Mouse (Mus musculus): ENCODE measurements at regions not wholly inside any gene's neighbourhood (a gene's known extent, or its start where the extent isn't known, plus 50 kb on each side); places are given as distances from the start of the nearest gene placed in this dataset.

DNA sequence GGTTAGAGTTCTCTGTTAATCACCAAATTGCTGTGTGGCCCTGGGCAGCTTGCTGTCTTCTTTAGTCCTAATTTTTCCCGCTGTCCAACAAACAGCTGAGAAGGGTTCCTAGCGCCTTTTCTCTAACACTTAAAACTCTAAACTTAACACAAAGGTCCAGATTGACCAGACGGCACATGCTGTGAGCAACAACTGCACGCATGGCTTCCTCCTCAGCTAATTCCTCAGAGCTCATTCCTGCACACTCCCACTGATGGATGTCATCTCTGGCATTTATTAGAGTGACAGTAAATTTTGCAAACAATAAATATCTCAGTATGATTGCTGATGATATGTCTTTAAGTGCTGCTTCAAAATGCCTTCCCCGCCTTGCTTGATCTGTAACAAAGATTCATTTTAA lies 2007.5 kb upstream of the Lrrc6 start:
- Histone ChIP-seq H3K4me3 (no peak overlapping the region), H3K4me2 (no peak overlapping the region), H3K9ac (no peak overlapping the region), H3K27ac (no peak overlapping the region), H3K4me1 (no peaks in the 10 kb centered on the region), H3K9me3 (replicated peaks) (no peaks in the 10 kb centered on the region), H3K36me3 (no peaks in the 10 kb centered on the region), H3K27me3 (replicated peaks) (no peaks in the 10 kb centered on the region)
- ATAC-seq: no peak
- WGBS (ENCODE audit: insufficient replicate concordance): 80% methylated on average over 5 of the region's 5 CpGs

DNA sequence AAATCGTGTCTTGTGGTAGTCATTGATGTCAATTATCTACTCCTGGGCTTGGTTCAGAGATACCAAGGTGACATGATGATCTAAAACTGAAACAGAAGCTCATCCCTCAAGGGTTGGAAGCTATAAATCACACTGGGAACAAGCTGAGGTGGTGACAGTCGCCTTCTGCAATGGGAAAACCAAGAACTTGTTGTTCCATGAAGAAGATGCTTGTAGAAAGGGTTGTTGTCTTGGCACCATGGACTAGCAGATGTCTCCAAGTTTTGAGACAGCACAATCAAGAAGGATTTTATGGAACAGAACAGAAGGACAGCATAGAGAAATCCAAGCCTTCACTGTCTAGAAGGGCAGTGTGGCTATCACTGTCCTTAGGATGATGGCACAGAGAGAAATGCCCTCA lies 2005.4 kb upstream of the Lrrc6 start:
- Histone ChIP-seq H3K4me3 (no peak overlapping the region), H3K4me1 (no peaks in the 10 kb centered on the region), H3K27ac (no peak overlapping the region), H3K9ac (no peak overlapping the region), H3K36me3 (no peaks in the 10 kb centered on the region), H3K9me3 (replicated peaks) (no peaks in the 10 kb centered on the region), H3K27me3 (replicated peaks) (no peaks in the 10 kb centered on the region), H3K4me2 (no peak overlapping the region)
- whole genome bisulfite sequencing (ENCODE audit: insufficient replicate concordance): 31% methylated on average over 2 of the region's 2 CpGs
- no peak for ATAC-seq

DNA sequence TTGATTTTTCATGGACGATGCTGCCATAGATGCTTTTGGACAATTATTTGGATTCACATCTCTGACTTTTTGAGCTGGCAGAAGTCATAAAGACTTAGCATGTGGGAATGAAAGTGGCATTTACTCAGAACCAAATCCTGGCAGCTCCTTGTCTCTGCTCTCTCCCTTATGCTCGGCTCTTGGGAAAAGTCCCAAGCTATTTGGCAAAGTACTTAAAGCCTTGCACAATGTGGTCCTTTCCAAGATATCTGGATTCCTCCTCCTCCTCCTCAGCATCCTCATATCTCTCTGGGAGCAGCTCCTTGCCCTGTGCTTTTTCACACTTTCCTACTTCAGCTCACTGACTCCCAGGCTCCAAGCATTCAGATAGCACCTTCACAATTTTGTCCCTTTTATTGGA lies 1995.7 kb upstream of the Lrrc6 start:
- no peak overlapping the region for H3K27ac ChIP-seq
- no peak overlapping the region for H3K4me2 ChIP-seq
- H3K36me3 ChIP-seq: no peaks in the 10 kb centered on the region
- no peaks in the 10 kb centered on the region for H3K9me3 ChIP-seq (replicated peaks)
- H3K27me3 ChIP-seq (replicated peaks): no peaks in the 10 kb centered on the region
- H3K4me1 ChIP-seq: no peaks in the 10 kb centered on the region
- no peak overlapping the region for H3K4me3 ChIP-seq
- ATAC-seq: no peak
- 66% methylated on average over 2 of the region's 2 CpGs for WGBS (ENCODE audit: insufficient replicate concordance)
- no peak overlapping the region for H3K9ac ChIP-seq

DNA sequence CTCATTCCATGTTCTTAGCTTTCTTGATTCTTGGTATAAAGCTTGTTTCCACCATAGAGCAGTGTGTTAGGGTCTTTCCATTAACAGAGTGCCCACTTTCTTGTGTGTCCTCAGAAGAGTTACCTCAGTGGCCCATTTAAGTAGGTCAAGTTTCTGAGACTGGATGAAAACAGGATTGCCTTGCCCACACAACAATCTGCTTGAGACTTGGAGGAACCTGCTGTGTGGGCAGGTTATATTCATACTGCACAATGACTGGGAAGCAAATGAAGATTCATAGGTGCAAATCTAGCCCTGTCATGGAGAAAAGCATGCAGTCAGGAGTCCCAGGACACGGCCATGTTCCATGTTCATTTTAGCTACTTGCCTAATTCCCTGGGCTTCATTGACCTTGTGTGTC lies 1984.1 kb upstream of the Lrrc6 start:
- H3K9ac ChIP-seq: no peak overlapping the region
- H3K9me3 ChIP-seq (replicated peaks): no peaks in the 10 kb centered on the region
- no peak overlapping the region for H3K4me3 ChIP-seq
- no peaks in the 10 kb centered on the region for H3K27me3 ChIP-seq (replicated peaks)
- H3K36me3 ChIP-seq: no peaks in the 10 kb centered on the region
- no peaks in the 10 kb centered on the region for H3K4me1 ChIP-seq
- ATAC-seq: no peak
- WGBS (ENCODE audit: insufficient replicate concordance): 54% methylated on average over 1 of the region's 1 CpGs
- H3K4me2 ChIP-seq: no peak overlapping the region
- no peak overlapping the region for H3K27ac ChIP-seq

DNA sequence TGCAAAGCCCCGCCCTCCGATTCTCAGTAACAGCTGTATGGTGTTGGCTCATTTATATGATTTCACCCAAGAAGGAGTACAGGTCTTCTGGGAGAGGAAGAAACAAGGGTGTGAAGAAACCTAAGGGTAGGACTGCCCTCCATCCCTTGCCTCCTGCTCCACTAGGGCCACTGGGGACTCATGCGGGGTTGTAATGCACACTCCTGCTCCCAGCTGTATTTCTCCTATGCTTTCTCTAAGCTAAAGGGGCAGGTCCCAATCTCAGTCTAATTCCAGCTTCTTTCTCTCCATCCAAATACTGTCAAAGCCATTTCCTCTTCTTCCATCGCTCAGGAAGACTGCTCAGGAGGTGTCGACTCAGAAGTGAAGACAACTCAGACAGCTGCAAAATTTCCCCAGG lies 1977.0 kb upstream of the Lrrc6 start:
- Histone ChIP-seq H3K27me3 (replicated peaks) (no peaks in the 10 kb centered on the region), H3K9ac (no peak overlapping the region), H3K27ac (no peak overlapping the region), H3K4me1 (no peaks in the 10 kb centered on the region), H3K36me3 (no peaks in the 10 kb centered on the region), H3K4me3 (no peak overlapping the region), H3K9me3 (replicated peaks) (no peaks in the 10 kb centered on the region), H3K4me2 (no peak overlapping the region)
- ATAC-seq: no peak
- 62% methylated on average over 5 of the region's 5 CpGs for WGBS (ENCODE audit: insufficient replicate concordance)

DNA sequence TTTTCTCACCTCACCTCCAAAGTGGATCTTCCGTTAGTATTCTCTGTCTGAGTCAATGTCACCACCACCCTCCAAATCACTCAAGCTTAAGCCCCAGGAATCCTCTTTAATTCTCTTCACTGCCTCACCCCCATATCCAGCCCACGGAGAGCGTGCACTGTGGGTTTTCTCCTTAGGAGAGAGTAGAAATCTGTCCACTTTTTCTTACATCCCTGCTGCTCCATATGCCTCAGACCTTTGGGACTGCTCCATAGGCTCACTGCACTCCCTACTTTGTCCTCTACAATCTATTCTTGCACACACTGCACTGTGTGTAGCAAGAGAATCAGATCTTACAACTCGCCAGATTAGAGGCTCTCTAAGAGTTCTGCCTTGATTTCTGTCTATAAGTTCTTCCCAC lies 1971.2 kb upstream of the Lrrc6 start:
- no peak for ATAC-seq
- Histone ChIP-seq H3K4me2 (no peak overlapping the region), H3K4me1 (no peaks in the 10 kb centered on the region), H3K9ac (no peak overlapping the region), H3K9me3 (replicated peaks) (no peaks in the 10 kb centered on the region), H3K4me3 (no peak overlapping the region), H3K27me3 (replicated peaks) (no peaks in the 10 kb centered on the region), H3K36me3 (no peaks in the 10 kb centered on the region), H3K27ac (no peak overlapping the region)
- WGBS (ENCODE audit: insufficient replicate concordance): 66% methylated on average over 4 of the region's 4 CpGs

DNA sequence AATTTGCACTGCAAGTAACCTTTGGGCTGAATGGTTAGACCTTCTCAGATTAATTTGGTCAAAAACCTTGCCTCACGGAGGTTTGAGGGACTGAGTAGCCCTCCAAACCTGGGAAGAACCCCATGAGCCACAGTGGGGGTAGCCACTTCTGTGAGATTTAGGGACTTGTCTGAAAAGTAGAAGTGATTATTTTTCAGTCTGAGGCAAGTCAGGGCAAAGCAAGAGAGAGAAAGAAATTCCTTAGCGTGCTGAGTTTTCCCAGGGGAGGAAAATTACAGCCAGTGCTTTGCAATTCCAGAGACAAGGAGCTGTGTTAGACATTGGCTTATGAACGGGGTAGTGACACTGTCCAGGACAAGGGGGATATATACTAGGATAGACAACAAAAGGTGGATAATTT lies 1962.1 kb upstream of the Lrrc6 start:
- no peak overlapping the region for H3K4me3 ChIP-seq
- 45% methylated on average over 3 of the region's 3 CpGs for WGBS (ENCODE audit: insufficient replicate concordance)
- H3K4me2 ChIP-seq: no peak overlapping the region
- no peak overlapping the region for H3K27ac ChIP-seq
- no peaks in the 10 kb centered on the region for H3K4me1 ChIP-seq
- H3K27me3 ChIP-seq (replicated peaks): no peaks in the 10 kb centered on the region
- no peaks in the 10 kb centered on the region for H3K9me3 ChIP-seq (replicated peaks)
- H3K36me3 ChIP-seq: no peaks in the 10 kb centered on the region
- no peak overlapping the region for H3K9ac ChIP-seq
- no peak for ATAC-seq

DNA sequence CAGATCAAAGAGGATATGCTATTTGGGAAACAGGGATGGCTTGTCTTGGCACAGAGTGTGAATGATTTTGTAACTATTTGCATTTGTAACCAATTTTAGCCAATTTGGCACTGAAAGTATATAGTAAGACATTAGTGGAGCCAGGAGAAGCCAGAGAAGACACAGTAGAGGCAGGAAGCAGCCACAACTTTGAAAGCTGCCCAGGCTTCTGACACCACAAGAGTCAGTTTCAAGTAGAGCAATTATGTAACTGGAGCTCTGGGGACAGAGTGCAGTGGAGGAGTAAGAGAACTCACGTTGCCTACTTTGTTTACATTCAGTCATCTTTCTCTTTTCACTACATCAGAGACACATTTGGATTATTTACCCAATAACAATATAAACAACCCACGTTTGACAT lies 1956.5 kb upstream of the Lrrc6 start:
- Histone ChIP-seq H3K27me3 (replicated peaks) (no peaks in the 10 kb centered on the region), H3K27ac (no peak overlapping the region), H3K4me2 (no peak overlapping the region), H3K9ac (no peak overlapping the region), H3K36me3 (no peaks in the 10 kb centered on the region), H3K9me3 (replicated peaks) (no peaks in the 10 kb centered on the region), H3K4me3 (no peak overlapping the region), H3K4me1 (no peaks in the 10 kb centered on the region)
- WGBS (ENCODE audit: insufficient replicate concordance): 43% methylated on average over 2 of the region's 2 CpGs
- no peak for ATAC-seq

DNA sequence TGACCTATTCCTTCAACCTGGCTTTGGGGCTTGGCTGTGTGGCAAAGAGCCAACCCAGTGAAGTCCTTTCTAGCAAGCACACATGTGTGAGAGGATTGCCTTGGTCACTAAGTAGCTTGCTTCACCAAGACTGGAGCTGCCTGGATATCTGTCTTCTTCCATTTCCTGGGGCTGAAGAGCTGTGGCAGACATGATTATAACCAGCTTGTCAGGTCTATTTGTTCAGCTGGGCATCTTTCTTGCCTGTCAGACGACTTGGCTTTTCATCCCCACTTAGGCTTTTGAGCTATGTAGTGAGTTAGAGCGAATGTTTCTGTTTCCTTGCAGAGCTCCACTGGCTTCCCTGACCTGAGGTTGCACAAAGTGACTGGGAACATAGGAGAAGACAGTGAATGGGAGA lies 1951.3 kb upstream of the Lrrc6 start:
- no peaks in the 10 kb centered on the region for H3K9me3 ChIP-seq (replicated peaks)
- H3K4me3 ChIP-seq: no peak overlapping the region
- no peaks in the 10 kb centered on the region for H3K4me1 ChIP-seq
- no peaks in the 10 kb centered on the region for H3K36me3 ChIP-seq
- H3K27me3 ChIP-seq (replicated peaks): no peaks in the 10 kb centered on the region
- H3K27ac ChIP-seq: no peak overlapping the region
- no peak overlapping the region for H3K4me2 ChIP-seq
- 36% methylated on average over 2 of the region's 2 CpGs for WGBS (ENCODE audit: insufficient replicate concordance)
- no peak for ATAC-seq
- no peak overlapping the region for H3K9ac ChIP-seq

DNA sequence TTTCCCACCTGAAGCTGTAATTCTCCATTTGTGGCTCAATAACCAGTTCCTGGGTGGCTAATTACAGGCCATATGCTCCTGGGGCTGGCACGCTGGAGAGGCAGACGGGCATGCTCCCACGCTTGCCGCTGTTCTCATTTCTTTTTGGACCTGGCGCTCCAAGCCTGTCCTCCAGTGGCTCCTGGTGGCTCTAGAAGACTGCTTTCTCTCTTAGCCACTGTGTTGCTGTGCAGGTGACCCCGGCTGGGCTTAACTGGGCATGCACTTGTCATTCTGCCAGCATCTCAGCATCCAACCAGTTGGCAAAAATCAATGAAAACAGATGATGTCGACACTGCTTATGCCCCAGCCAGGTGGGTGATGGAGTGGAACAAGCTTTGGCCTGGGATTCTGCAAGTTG lies 1944.6 kb upstream of the Lrrc6 start:
- WGBS (ENCODE audit: insufficient replicate concordance): 69% methylated on average over 7 of the region's 7 CpGs
- Histone ChIP-seq H3K9ac (no peak overlapping the region), H3K36me3 (no peaks in the 10 kb centered on the region), H3K9me3 (replicated peaks) (no peaks in the 10 kb centered on the region), H3K27ac (no peak overlapping the region), H3K27me3 (replicated peaks) (no peaks in the 10 kb centered on the region), H3K4me2 (no peak overlapping the region), H3K4me3 (no peak overlapping the region), H3K4me1 (no peaks in the 10 kb centered on the region)
- no peak for ATAC-seq

DNA sequence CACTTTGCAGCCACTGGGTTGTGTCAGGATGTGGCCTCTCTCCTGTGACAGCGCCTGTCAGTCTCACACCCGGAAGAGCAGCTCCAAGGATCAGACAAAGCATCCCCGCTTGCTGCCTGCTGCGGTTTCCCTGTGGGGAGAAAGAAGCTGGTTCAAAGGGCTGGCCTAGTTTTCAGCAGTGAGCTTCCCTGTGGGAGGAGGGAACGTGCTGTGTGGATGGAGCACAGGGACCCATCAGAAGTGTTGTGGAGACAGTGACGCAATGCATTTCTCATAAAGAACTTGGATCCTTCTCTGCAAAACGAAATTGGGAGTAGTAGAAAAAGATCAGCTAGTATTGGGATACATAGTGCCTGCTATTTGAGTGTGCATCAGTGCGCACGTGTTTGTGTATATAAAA lies 1939.9 kb upstream of the Lrrc6 start:
- Histone ChIP-seq H3K27ac (no peak overlapping the region), H3K4me1 (no peaks in the 10 kb centered on the region), H3K4me3 (no peak overlapping the region), H3K27me3 (replicated peaks) (no peaks in the 10 kb centered on the region), H3K9ac (no peak overlapping the region), H3K36me3 (no peaks in the 10 kb centered on the region), H3K9me3 (replicated peaks) (no peaks in the 10 kb centered on the region), H3K4me2 (no peak overlapping the region)
- ATAC-seq: no peak
- 56% methylated on average over 9 of the region's 9 CpGs for WGBS (ENCODE audit: insufficient replicate concordance)

DNA sequence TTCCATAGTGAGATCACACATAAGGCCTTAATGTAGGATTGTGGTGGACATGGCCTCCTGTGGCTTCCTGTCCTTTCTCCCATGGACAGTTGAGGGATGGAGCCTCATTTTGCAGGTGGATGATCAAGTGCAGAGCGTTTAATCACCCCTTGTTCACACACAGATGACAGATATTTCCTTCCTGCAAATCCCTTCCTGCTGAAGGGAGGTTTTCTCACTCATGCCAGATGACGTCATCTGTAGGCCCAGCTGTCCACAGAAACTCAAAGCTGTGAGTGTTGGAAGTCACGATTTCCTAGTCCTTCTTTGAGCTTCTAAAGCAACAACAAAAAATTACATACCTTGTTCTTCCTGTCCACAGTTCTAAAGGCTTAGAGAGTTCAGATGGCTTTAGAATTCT lies 1935.3 kb upstream of the Lrrc6 start:
- no peaks in the 10 kb centered on the region for H3K4me1 ChIP-seq
- H3K4me2 ChIP-seq: no peak overlapping the region
- no peaks in the 10 kb centered on the region for H3K9me3 ChIP-seq (replicated peaks)
- H3K27ac ChIP-seq: no peak overlapping the region
- H3K36me3 ChIP-seq: no peaks in the 10 kb centered on the region
- 20% methylated on average over 3 of the region's 3 CpGs for whole genome bisulfite sequencing (ENCODE audit: insufficient replicate concordance)
- no peak for ATAC-seq
- no peak overlapping the region for H3K4me3 ChIP-seq
- no peaks in the 10 kb centered on the region for H3K27me3 ChIP-seq (replicated peaks)
- H3K9ac ChIP-seq: no peak overlapping the region

DNA sequence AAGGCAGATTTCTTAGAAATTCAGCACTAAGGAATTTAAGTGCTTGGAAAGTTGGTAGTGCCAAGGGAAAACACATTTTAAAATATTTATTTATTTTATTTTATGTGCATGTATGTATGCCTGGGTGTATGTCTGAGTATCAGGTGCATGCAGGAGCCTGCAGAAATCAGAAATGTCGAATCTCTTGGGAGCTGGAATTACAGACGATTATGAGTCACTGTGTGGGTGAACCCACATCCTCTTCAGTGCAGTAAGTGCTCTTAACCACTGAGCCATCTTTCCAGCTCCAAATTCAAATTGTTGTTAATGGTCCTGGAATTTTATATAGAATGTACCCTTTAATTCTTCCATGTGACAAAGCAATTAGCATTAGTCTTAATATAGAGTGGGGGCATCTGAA lies 1930.5 kb upstream of the Lrrc6 start:
- no peak for ATAC-seq
- Histone ChIP-seq H3K4me2 (no peak overlapping the region), H3K36me3 (no peaks in the 10 kb centered on the region), H3K9ac (no peak overlapping the region), H3K4me1 (no peaks in the 10 kb centered on the region), H3K27ac (no peak overlapping the region), H3K9me3 (replicated peaks) (no peaks in the 10 kb centered on the region), H3K4me3 (no peak overlapping the region), H3K27me3 (replicated peaks) (no peaks in the 10 kb centered on the region)
- WGBS (ENCODE audit: insufficient replicate concordance): 39% methylated on average over 2 of the region's 2 CpGs

All from liver, embryonic 12.5 days (tissue).